Mouse (Mus musculus): ENCODE data around the gene Usp38. TPM values are rescaled to one million over a fixed set of nuclear protein-coding genes. Genes with fewer than 3 reads are reported as not detected.

The Usp38 gene
- polyA plus RNA-seq, 1 experiment from 2014 or later: 29.5 TPM

GRCm38 (mm10) chr8:80961070-80961609 is 53.6 kb downstream of the Usp38 start:
- DNase-seq (ENCODE audit: low spot score) (no peak), ATAC-seq (replicated peaks; ENCODE audit: insufficient number of reproducible peaks, low FRiP score, low TSS enrichment, low read depth) (no peak)
- no peaks in the 10 kb centered on the region for H3K27me3 ChIP-seq (ENCODE audit: control insufficient read depth, insufficient read depth, low read length)
- H3K4me1 ChIP-seq (ENCODE audit: control insufficient read depth, insufficient read depth, low read length): no peaks in the 10 kb centered on the region
- no peak overlapping the region for H3K4me2 ChIP-seq (ENCODE audit: low read depth, low read length)
- no peaks in the 10 kb centered on the region for H3K36me3 ChIP-seq (replicated peaks; ENCODE audit: control insufficient read depth, insufficient read depth, low read depth, low read length)
- H3K9ac ChIP-seq (replicated peaks; ENCODE audit: low read length): no peak overlapping the region
- H3K9me3 ChIP-seq (replicated peaks; ENCODE audit: control insufficient read depth, low read length): no peaks in the 10 kb centered on the region
- H3K27ac ChIP-seq (replicated peaks; ENCODE audit: low read depth, low read length): no peak overlapping the region
- no peak overlapping the region for H3K4me3 ChIP-seq (ENCODE audit: low read depth, low read length)
- WGBS: 76% methylated on average over 4 of the region's 4 CpGs

GRCm38 (mm10) chr8:80959588-80960268 is 55.0 kb downstream of the Usp38 start:
- ATAC-seq (replicated peaks; ENCODE audit: insufficient number of reproducible peaks, low FRiP score, low TSS enrichment, low read depth): no peak

GRCm38 (mm10) chr8:80957776-80958175 is 57.0 kb downstream of the Usp38 start:
- DNase-seq (ENCODE audit: low spot score) (no peak), ATAC-seq (replicated peaks; ENCODE audit: insufficient number of reproducible peaks, low FRiP score, low TSS enrichment, low read depth) (no peak)
- H3K27ac ChIP-seq (replicated peaks; ENCODE audit: low read depth, low read length): no peak overlapping the region
- H3K4me1 ChIP-seq (ENCODE audit: control insufficient read depth, insufficient read depth, low read length): no peaks in the 10 kb centered on the region
- no peak overlapping the region for H3K9ac ChIP-seq (replicated peaks; ENCODE audit: low read length)
- no peak overlapping the region for H3K4me3 ChIP-seq (ENCODE audit: low read depth, low read length)
- no peaks in the 10 kb centered on the region for H3K9me3 ChIP-seq (replicated peaks; ENCODE audit: control insufficient read depth, low read length)
- WGBS: 84% methylated on average over 5 of the region's 5 CpGs
- H3K4me2 ChIP-seq (ENCODE audit: low read depth, low read length): no peak overlapping the region
- no peaks in the 10 kb centered on the region for H3K36me3 ChIP-seq (replicated peaks; ENCODE audit: control insufficient read depth, insufficient read depth, low read depth, low read length)
- no peaks in the 10 kb centered on the region for H3K27me3 ChIP-seq (ENCODE audit: control insufficient read depth, insufficient read depth, low read length)

More at GRCm38 (mm10) chr8:80959588-80960268, 55.0 kb downstream of the Usp38 start:
- no peaks in the 10 kb centered on the region for H3K9me3 ChIP-seq (replicated peaks; ENCODE audit: control insufficient read depth, low read length)
- no peak for DNase-seq (ENCODE audit: low spot score)
- H3K4me1 ChIP-seq (ENCODE audit: control insufficient read depth, insufficient read depth, low read length): no peaks in the 10 kb centered on the region
- H3K27me3 ChIP-seq (ENCODE audit: control insufficient read depth, insufficient read depth, low read length): no peaks in the 10 kb centered on the region
- no peak overlapping the region for H3K9ac ChIP-seq (replicated peaks; ENCODE audit: low read length)
- no peaks in the 10 kb centered on the region for H3K36me3 ChIP-seq (replicated peaks; ENCODE audit: control insufficient read depth, insufficient read depth, low read depth, low read length)
- no peak overlapping the region for H3K27ac ChIP-seq (replicated peaks; ENCODE audit: low read depth, low read length)
- H3K4me2 ChIP-seq (ENCODE audit: low read depth, low read length): no peak overlapping the region
- H3K4me3 ChIP-seq (ENCODE audit: low read depth, low read length): no peak overlapping the region
- 75% methylated on average over 9 of the region's 9 CpGs for WGBS

GRCm38 (mm10) chr8:80952973-80953372 is 61.8 kb downstream of the Usp38 start:
- Histone ChIP-seq H3K9ac (replicated peaks; ENCODE audit: low read length) (no peak overlapping the region), H3K27me3 (ENCODE audit: control insufficient read depth, insufficient read depth, low read length) (no peaks in the 10 kb centered on the region), H3K27ac (replicated peaks; ENCODE audit: low read depth, low read length) (no peak overlapping the region), H3K4me1 (ENCODE audit: control insufficient read depth, insufficient read depth, low read length) (no peaks in the 10 kb centered on the region; the same call in 1 of the 2 replicates), H3K9me3 (replicated peaks; ENCODE audit: control insufficient read depth, low read length) (no peaks in the 10 kb centered on the region), H3K4me3 (ENCODE audit: low read depth, low read length) (no peak overlapping the region), H3K36me3 (replicated peaks; ENCODE audit: control insufficient read depth, insufficient read depth, low read depth, low read length) (no peaks in the 10 kb centered on the region), H3K4me2 (ENCODE audit: low read depth, low read length) (no peak overlapping the region)
- WGBS: 87% methylated on average over 3 of the region's 3 CpGs
- DNase-seq (ENCODE audit: low spot score): no peak
- no peak for ATAC-seq (replicated peaks; ENCODE audit: insufficient number of reproducible peaks, low FRiP score, low TSS enrichment, low read depth)

- H3K27me3 ChIP-seq (ENCODE audit: control insufficient read depth, insufficient read depth, low read length): no peaks in the 10 kb centered on the region
- no peak overlapping the region for H3K27ac ChIP-seq (replicated peaks; ENCODE audit: low read depth, low read length)
- H3K9ac ChIP-seq (replicated peaks; ENCODE audit: low read length): no peak overlapping the region
- ATAC-seq (replicated peaks; ENCODE audit: insufficient number of reproducible peaks, low FRiP score, low TSS enrichment, low read depth): no peak
- no peaks in the 10 kb centered on the region; the same call in 1 of the 2 replicates for H3K4me1 ChIP-seq (ENCODE audit: control insufficient read depth, insufficient read depth, low read length)
- H3K9me3 ChIP-seq (replicated peaks; ENCODE audit: control insufficient read depth, low read length): no peaks in the 10 kb centered on the region
- DNase-seq (ENCODE audit: low spot score): no peak
- no peak overlapping the region for H3K4me2 ChIP-seq (ENCODE audit: low read depth, low read length)
- no peak overlapping the region for H3K4me3 ChIP-seq (ENCODE audit: low read depth, low read length)
- 35% methylated on average over 6 of the region's 6 CpGs for WGBS
- no peaks in the 10 kb centered on the region for H3K36me3 ChIP-seq (replicated peaks; ENCODE audit: control insufficient read depth, insufficient read depth, low read depth, low read length)
Measured at GRCm38 (mm10) chr8:80952235-80952915, 62.4 kb downstream of the Usp38 start.

- Histone ChIP-seq H3K9ac (replicated peaks; ENCODE audit: low read length) (no peak overlapping the region), H3K4me3 (ENCODE audit: low read depth, low read length) (no peak overlapping the region), H3K27ac (replicated peaks; ENCODE audit: low read depth, low read length) (no peak overlapping the region), H3K4me2 (ENCODE audit: low read depth, low read length) (no peak overlapping the region), H3K27me3 (ENCODE audit: control insufficient read depth, insufficient read depth, low read length) (no peaks in the 10 kb centered on the region), H3K9me3 (replicated peaks; ENCODE audit: control insufficient read depth, low read length) (no peaks in the 10 kb centered on the region), H3K36me3 (replicated peaks; ENCODE audit: control insufficient read depth, insufficient read depth, low read depth, low read length) (no peaks in the 10 kb centered on the region), H3K4me1 (ENCODE audit: control insufficient read depth, insufficient read depth, low read length) (no peaks in the 10 kb centered on the region; the same call in 1 of the 2 replicates)
- WGBS: 50% methylated on average over 7 of the region's 7 CpGs
- ATAC-seq (replicated peaks; ENCODE audit: insufficient number of reproducible peaks, low FRiP score, low TSS enrichment, low read depth) (no peak), DNase-seq (ENCODE audit: low spot score) (peak; percentile 10)
Measured at GRCm38 (mm10) chr8:80948405-80949183, 66.1 kb downstream of the Usp38 start.

- H3K4me1 ChIP-seq (ENCODE audit: control insufficient read depth, insufficient read depth, low read length): no peaks in the 10 kb centered on the region
- no peaks in the 10 kb centered on the region for H3K27me3 ChIP-seq (ENCODE audit: control insufficient read depth, insufficient read depth, low read length)
- H3K4me3 ChIP-seq (ENCODE audit: low read depth, low read length): no peak overlapping the region
- no peak overlapping the region for H3K9ac ChIP-seq (replicated peaks; ENCODE audit: low read length)
- H3K36me3 ChIP-seq (replicated peaks; ENCODE audit: control insufficient read depth, insufficient read depth, low read depth, low read length): no peaks in the 10 kb centered on the region
- WGBS: 80% methylated on average over 3 of the region's 3 CpGs
- H3K4me2 ChIP-seq (ENCODE audit: low read depth, low read length): no peak overlapping the region
- H3K27ac ChIP-seq (replicated peaks; ENCODE audit: low read depth, low read length): no peak overlapping the region
- H3K9me3 ChIP-seq (replicated peaks; ENCODE audit: control insufficient read depth, low read length): no peaks in the 10 kb centered on the region
- DNase-seq (ENCODE audit: low spot score) (no peak), ATAC-seq (replicated peaks; ENCODE audit: insufficient number of reproducible peaks, low FRiP score, low TSS enrichment, low read depth) (no peak)
Measured at GRCm38 (mm10) chr8:80943742-80944141, 71.0 kb downstream of the Usp38 start.

Data from embryonic facial prominence, embryonic 11.5 days (tissue).